Mouse (Mus musculus) heart, postnatal 0 days (tissue): Measurements from ENCODE around the gene Alyref.

Source experiments
- CTCF ChIP-seq: IDR thresholded peaks from 2 replicates; pipeline ENCODE4 v1.5.1; 2016; ENCODE audit warnings: antibody characterized with exemption, control low read depth, low read depth
- EP300 ChIP-seq: IDR thresholded peaks from 2 replicates; pipeline ENCODE4 v1.6.1; 2016; ENCODE audit warnings: antibody characterized with exemption, low read depth

DNA sequence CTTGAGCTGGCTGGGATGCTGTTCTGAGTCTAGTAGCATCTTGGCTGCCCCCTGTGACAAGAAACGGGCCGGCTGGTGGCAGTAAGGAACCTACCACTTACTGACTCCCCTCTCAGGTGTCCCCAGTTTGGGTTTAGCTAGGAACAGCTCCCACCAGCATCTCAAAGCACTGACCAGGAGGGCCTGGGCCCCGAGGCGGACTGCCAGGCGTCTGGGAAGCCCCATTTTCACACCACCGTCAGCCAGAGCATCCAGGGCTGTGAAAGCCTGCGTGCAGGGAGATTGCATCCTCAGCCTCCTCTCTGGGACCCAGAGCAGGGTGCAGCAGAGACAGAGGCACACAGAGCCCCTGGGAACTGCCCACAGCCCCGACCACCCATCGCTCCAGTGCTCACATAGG is 43.1 kb upstream of the Alyref start:
- TF ChIP-seq CTCF (no peak), EP300 (no peak)
